Mouse (Mus musculus): ENCODE data around the gene Hnrnpab. TPM values are rescaled to one million over a fixed set of nuclear protein-coding genes. Genes with fewer than 3 reads are reported as not detected.

The Hnrnpab gene
- polyA plus RNA-seq, 1 experiment from 2014 or later: 703 TPM

GRCm38 (mm10) chr11:51627425-51627824 lies 20.8 kb upstream of the Hnrnpab start:
- H3K4me2 ChIP-seq: no peak overlapping the region
- 93% methylated on average over 9 of the region's 9 CpGs for WGBS
- no peaks in the 10 kb centered on the region for H3K27me3 ChIP-seq (ENCODE audit: insufficient read depth, low read length)
- no peak overlapping the region for H3K27ac ChIP-seq (ENCODE audit: low read depth)
- no peaks in the 10 kb centered on the region for H3K4me1 ChIP-seq (ENCODE audit: insufficient read depth)
- H3K9me3 ChIP-seq (ENCODE audit: low read depth, low read length): no peaks in the 10 kb centered on the region
- no peak overlapping the region for H3K4me3 ChIP-seq (ENCODE audit: low read depth, low read length)
- no peak for DNase-seq
- no peak overlapping the region for H3K9ac ChIP-seq
- no peak for ATAC-seq (ENCODE audit: insufficient read depth)
- peaks cover 60% of the 10 kb centered on the region for H3K36me3 ChIP-seq (ENCODE audit: insufficient read depth)
- TF ChIP-seq CTCF (IDR thresholded peaks at IDR 0.05; ENCODE audit: low read depth): no peak

DNA sequence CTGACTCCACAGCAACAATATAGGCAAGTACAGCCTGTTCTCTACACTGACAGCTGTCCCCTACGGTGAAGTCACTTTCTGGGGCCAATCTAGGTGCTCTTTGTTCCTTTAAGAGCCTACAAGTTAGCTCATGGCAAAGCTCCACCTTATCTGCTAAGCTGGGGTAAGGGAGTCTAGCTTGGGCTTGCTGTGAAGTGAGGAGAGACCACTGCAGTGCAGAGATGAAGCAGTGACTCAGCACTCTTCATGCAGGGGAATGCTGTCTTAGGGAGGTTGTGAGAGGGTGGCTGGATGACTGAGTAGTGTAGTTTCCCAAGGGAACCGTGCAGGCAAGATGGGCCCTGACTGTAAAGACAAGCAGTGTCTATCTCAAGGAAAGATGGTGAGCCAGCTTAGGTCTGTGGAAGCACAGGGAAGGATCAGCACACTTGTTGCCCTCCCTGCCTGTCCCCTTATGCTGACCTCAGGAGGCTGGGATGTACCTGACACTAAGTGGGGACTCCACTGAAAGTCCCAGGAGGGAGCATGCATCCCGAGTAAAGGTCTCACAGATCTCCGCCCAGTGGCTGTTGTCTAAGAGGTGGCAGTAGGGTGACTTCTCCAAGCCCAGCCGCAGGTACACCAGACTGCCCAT lies 18.7 kb upstream of the Hnrnpab start:
- Histone ChIP-seq H3K27me3 (ENCODE audit: insufficient read depth, low read length) (no peaks in the 10 kb centered on the region), H3K27ac (ENCODE audit: low read depth) (no peak overlapping the region), H3K36me3 (ENCODE audit: insufficient read depth) (peaks cover 62% of the 10 kb centered on the region), H3K9ac (no peak overlapping the region), H3K9me3 (ENCODE audit: low read depth, low read length) (no peaks in the 10 kb centered on the region), H3K4me3 (ENCODE audit: low read depth, low read length) (no peak overlapping the region), H3K4me1 (ENCODE audit: insufficient read depth) (peaks cover 8% of the 10 kb centered on the region; the same call in 1 of the 2 replicates), H3K4me2 (no peak overlapping the region)
- no peak for DNase-seq
- WGBS: 73% methylated on average over 5 of the region's 5 CpGs
- no peak for TF ChIP-seq CTCF (IDR thresholded peaks at IDR 0.05; ENCODE audit: low read depth)
- no peak for ATAC-seq (ENCODE audit: insufficient read depth)

DNA sequence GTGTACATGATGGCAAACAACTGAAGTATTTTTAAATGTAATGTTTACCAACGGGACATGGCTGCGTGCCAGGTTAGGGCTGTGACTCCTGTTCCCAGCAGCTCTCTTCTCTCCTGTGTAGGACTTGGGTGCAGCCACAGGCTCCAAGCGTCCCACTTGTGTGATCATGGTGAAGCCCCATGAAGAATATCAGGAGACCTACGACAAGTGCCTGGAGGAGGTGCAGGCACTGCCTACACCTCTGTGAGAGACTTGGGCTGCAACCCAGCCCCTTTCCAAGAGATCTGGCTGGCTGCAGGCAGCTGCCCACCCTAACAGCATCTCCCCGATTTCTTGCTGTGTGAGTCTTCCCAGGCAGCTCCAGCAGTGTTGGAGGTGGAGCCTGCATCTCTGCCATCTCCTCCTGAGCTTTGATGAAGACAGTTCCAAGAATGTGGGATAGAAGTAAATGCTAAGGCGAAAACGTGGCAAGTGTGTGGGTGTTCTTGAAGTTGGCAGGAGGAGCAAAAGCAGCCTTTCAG lies 16.4 kb upstream of the Hnrnpab start:
- Histone ChIP-seq H3K36me3 (ENCODE audit: insufficient read depth) (peaks cover 54% of the 10 kb centered on the region), H3K9me3 (ENCODE audit: low read depth, low read length) (no peaks in the 10 kb centered on the region), H3K27ac (ENCODE audit: low read depth) (no peak overlapping the region), H3K4me2 (no peak overlapping the region), H3K4me1 (ENCODE audit: insufficient read depth) (peaks cover 8% of the 10 kb centered on the region; the same call in 1 of the 2 replicates), H3K27me3 (ENCODE audit: insufficient read depth, low read length) (no peaks in the 10 kb centered on the region), H3K4me3 (ENCODE audit: low read depth, low read length) (no peak overlapping the region), H3K9ac (no peak overlapping the region)
- no peak for TF ChIP-seq CTCF (IDR thresholded peaks at IDR 0.05; ENCODE audit: low read depth)
- DNase-seq: no peak
- WGBS: 84% methylated on average over 7 of the region's 7 CpGs
- no peak for ATAC-seq (ENCODE audit: insufficient read depth)

DNA sequence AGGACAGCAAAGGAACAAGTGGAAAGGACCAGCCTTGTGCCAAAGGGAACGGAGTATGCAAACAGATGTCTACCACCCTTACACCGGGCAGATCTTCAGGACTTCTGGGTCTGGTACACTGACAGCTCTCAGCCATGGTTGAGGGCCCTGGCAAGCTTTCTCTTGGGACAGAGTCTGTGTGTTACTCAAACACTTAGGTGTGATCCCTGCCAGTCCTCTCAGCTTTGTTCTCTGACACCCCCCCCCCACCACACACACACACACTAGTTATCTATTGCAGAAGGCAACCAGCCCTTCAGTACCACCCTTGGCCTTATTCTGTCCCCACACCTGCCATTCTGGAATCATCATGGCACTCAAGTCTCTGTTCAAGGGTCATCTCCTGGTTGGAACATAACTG lies 15.1 kb upstream of the Hnrnpab start:
- DNase-seq (no peak), ATAC-seq (ENCODE audit: insufficient read depth) (no peak)
- TF ChIP-seq CTCF (IDR thresholded peaks at IDR 0.05; ENCODE audit: low read depth): no peak
- H3K4me1 ChIP-seq (ENCODE audit: insufficient read depth): peaks cover 8% of the 10 kb centered on the region; the same call in 1 of the 2 replicates
- no peaks in the 10 kb centered on the region for H3K9me3 ChIP-seq (ENCODE audit: low read depth, low read length)
- H3K27ac ChIP-seq (ENCODE audit: low read depth): no peak overlapping the region
- H3K9ac ChIP-seq: no peak overlapping the region
- H3K4me3 ChIP-seq (ENCODE audit: low read depth, low read length): no peak overlapping the region
- H3K4me2 ChIP-seq: no peak overlapping the region
- WGBS: 92% methylated on average over 2 of the region's 2 CpGs
- H3K36me3 ChIP-seq (ENCODE audit: insufficient read depth): peaks cover 44% of the 10 kb centered on the region
- no peaks in the 10 kb centered on the region for H3K27me3 ChIP-seq (ENCODE audit: insufficient read depth, low read length)

- peaks cover 8% of the 10 kb centered on the region; the same call in 1 of the 2 replicates for H3K4me1 ChIP-seq (ENCODE audit: insufficient read depth)
- H3K4me2 ChIP-seq: peak overlapping the region; percentile 81
- 2% methylated on average over 11 of the region's 11 CpGs for WGBS
- H3K27me3 ChIP-seq (ENCODE audit: insufficient read depth, low read length): no peaks in the 10 kb centered on the region
- H3K36me3 ChIP-seq (ENCODE audit: insufficient read depth): peaks cover 29% of the 10 kb centered on the region
- TF ChIP-seq CTCF (IDR thresholded peaks at IDR 0.05; ENCODE audit: low read depth): no peak
- ATAC-seq (ENCODE audit: insufficient read depth): no peak
- H3K4me3 ChIP-seq (ENCODE audit: low read depth, low read length): peak overlapping the region; percentile 85
- no peaks in the 10 kb centered on the region for H3K9me3 ChIP-seq (ENCODE audit: low read depth, low read length)
- no peak for DNase-seq
- peak overlapping the region; percentile 68 for H3K27ac ChIP-seq (ENCODE audit: low read depth)
- peak overlapping the region; percentile 76 for H3K9ac ChIP-seq
Observed at GRCm38 (mm10) chr11:51620084-51620483, 13.4 kb upstream of the Hnrnpab start.

DNA sequence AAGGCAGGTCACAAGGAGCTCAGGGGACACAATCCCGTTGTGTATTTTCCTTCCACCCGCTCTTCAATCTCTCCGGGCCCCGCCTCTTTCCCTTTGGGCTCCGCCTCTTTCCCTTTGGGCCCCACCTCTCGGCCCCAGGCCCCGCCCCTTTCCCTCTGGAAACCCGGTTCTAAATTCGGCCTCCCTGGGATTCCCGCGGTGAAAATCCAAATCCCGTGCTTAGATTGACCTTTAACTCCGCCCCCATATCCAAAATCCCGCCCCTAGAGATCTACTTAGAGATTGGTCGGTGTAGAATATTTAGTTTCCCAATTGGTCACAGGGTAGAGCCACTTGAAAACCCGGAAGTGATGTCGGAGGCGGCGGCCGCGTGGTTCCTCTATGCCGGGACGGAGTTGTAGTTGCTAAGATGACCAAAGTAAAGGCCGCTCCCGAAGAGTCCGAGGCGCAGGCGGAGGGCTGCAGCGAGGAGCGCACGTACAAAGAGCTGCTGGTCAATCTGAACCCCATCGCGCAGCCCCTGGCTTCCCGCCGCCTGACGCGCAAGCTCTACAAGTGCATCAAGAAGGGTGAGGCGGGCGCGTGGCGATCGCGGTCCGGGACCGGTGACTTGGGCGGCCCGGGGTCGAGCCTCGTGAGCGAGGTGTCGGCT lies 12.9 kb upstream of the Hnrnpab start, which contains the start of gene Nhp2:
TSS of gene Nhp2 (plus strand) at position 327 of the 652 bp plus-strand sequence.
- Histone ChIP-seq H3K9me3 (ENCODE audit: low read depth, low read length) (no peaks in the 10 kb centered on the region), H3K4me2 (peak within 1 kb of the TSS; percentile 81), H3K27ac (ENCODE audit: low read depth) (peak within 1 kb of the TSS; percentile 68), H3K27me3 (ENCODE audit: insufficient read depth, low read length) (no peaks in the 10 kb centered on the region), H3K4me3 (ENCODE audit: low read depth, low read length) (peak within 1 kb of the TSS; percentile 85), H3K4me1 (ENCODE audit: insufficient read depth) (peaks cover 8% of the 10 kb centered on the region; the same call in 1 of the 2 replicates), H3K9ac (peak within 1 kb of the TSS; percentile 76), H3K36me3 (ENCODE audit: insufficient read depth) (peaks cover 23% of the 10 kb centered on the region)
- no peak for TF ChIP-seq CTCF (IDR thresholded peaks at IDR 0.05; ENCODE audit: low read depth)
- under 1% methylated on average over 51 of the region's 51 CpGs for WGBS
- ATAC-seq (ENCODE audit: insufficient read depth) (peak; percentile 92), DNase-seq (peak; percentile 99)

DNA sequence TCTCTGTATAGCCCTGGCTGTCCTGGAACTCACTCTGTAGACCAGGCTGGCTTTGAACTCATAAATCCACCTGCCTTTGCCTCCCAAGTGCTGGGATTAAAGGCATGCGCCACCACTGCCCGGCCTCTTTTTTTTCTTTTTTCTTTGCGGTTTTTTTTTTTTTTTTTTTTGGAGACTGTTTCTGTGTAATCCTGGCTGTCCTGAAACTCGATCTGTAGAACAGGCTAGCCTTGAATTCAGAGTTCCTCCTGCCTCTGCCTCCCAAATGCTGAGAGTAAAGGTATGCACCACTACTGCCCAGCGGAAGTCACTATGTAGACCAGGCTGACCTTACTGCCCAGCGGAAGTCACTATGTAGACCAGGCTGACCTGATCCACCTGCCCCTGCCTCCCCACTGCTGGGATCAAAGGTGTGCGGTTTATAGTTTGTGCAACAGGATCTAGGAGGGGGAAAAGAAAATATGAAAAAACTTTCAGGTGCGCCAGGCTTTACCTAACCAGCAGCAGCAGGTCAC lies 12.3 kb upstream of the Hnrnpab start:
- peak; percentile 38 for ATAC-seq (ENCODE audit: insufficient read depth)
- peaks cover 8% of the 10 kb centered on the region; the same call in 1 of the 2 replicates for H3K4me1 ChIP-seq (ENCODE audit: insufficient read depth)
- H3K27me3 ChIP-seq (ENCODE audit: insufficient read depth, low read length): no peaks in the 10 kb centered on the region
- no peak overlapping the region for H3K27ac ChIP-seq (ENCODE audit: low read depth)
- H3K4me3 ChIP-seq (ENCODE audit: low read depth, low read length): peak overlapping the region; percentile 85
- no peaks in the 10 kb centered on the region for H3K9me3 ChIP-seq (ENCODE audit: low read depth, low read length)
- no peak for DNase-seq
- peaks cover 17% of the 10 kb centered on the region for H3K36me3 ChIP-seq (ENCODE audit: insufficient read depth)
- H3K4me2 ChIP-seq: peak overlapping the region; percentile 81
- H3K9ac ChIP-seq: no peak overlapping the region
- TF ChIP-seq CTCF (IDR thresholded peaks at IDR 0.05; ENCODE audit: low read depth): no peak
- WGBS: 45% methylated on average over 8 of the region's 8 CpGs

All from lung, embryonic 14.5 days (tissue).